Mouse (Mus musculus) spleen, adult 2 months (tissue): ENCODE results near the gene Vps25.

Experiments used
- CTCF ChIP-seq: fragments of 200-500 bp; IDR thresholded peaks from 2 replicates; pipeline ENCODE4 v1.5.1; 2011; ENCODE audit warnings: mild to moderate bottlenecking, inconsistent platforms; ENCODE audit not compliant: insufficient read depth, insufficient read length, insufficient replicate concordance; ENCODE audit errors: extremely low read depth
- POLR2A ChIP-seq: fragments of 200-500 bp; IDR thresholded peaks from 2 replicates; pipeline ENCODE4 v1.6.1; 2011; ENCODE audit warnings: low read depth, low read length, inconsistent platforms

GRCm38 (mm10) chr11:101287306-101287705 lies 33.8 kb downstream of the Vps25 start:
- no peak for TF ChIP-seq POLR2A
- no peak for TF ChIP-seq CTCF
